Mouse (Mus musculus) 3134 (cell line): Measurements from ENCODE around the gene Arrb1.

Source experiments
- DNase-seq: peaks from one replicate; pipeline ENCODE4 v3.0.0-alpha.2; 2011; ENCODE audit warnings: low spot score; ENCODE audit not compliant: insufficient read length; ENCODE audit errors: extremely low read depth

Gene Arrb1

GRCm38 (mm10) chr7:99626376-99627270, 91.4 kb downstream of the Arrb1 start, which contains the start of gene Tpbgl:
Tpbgl (minus strand) TSS chr7:99627103.
- DNase-seq = no peak

- DNase-seq = no peak
Measured at GRCm38 (mm10) chr7:99627366-99627765, 92.1 kb downstream of the Arrb1 start.

GRCm38 (mm10) chr7:99632286-99632685, 97.0 kb downstream of the Arrb1 start:
- DNase-seq = no peak

- DNase-seq = no peak
Measured at GRCm38 (mm10) chr7:99633966-99634665, 98.8 kb downstream of the Arrb1 start.

GRCm38 (mm10) chr7:99641245-99641644, 106.0 kb downstream of the Arrb1 start:
- no peak for DNase-seq

GRCm38 (mm10) chr7:99642078-99642477, 106.8 kb downstream of the Arrb1 start:
- DNase-seq = no peak

GRCm38 (mm10) chr7:99644701-99645100, 109.4 kb downstream of the Arrb1 start:
- no peak for DNase-seq

GRCm38 (mm10) chr7:99648623-99649022, 113.4 kb downstream of the Arrb1 start:
- DNase-seq = no peak

- DNase-seq = no peak
Measured at GRCm38 (mm10) chr7:99649585-99649984, 114.3 kb downstream of the Arrb1 start.

GRCm38 (mm10) chr7:99654244-99654643, 119.0 kb downstream of the Arrb1 start:
- DNase-seq = no peak
